Mouse (Mus musculus) ZHBTc4 (cell line): ENCODE measurements around the gene Ifi206.
"Not testable (repeated sequence)": the region's sequence is repeated elsewhere in the genome, so short reads cannot be mapped to it uniquely, and the experiment has no call there.

Source experiments
- DNase-seq: peaks from one replicate; pipeline ENCODE4 v3.0.0-alpha.2; 2011; ENCODE audit warnings: low read depth, low spot score

Ifi206 gene

GRCm38 (mm10) chr1:173490812-173491480 is at the start of gene Ifi206:
Gene Ifi206, minus strand, starts transcription at chr1:173491041.
- DNase-seq, result not testable (repeated sequence)

- DNase-seq, result not testable (repeated sequence)
Measured at GRCm38 (mm10) chr1:173535791-173536190, 45.0 kb upstream of the Ifi206 start, which contains the start of gene Ifi214. Gene Ifi214, minus strand, starts transcription at chr1:173535957.

- DNase-seq, result no peak
Measured at GRCm38 (mm10) chr1:173521452-173521851, 30.6 kb upstream of the Ifi206 start.

DNA sequence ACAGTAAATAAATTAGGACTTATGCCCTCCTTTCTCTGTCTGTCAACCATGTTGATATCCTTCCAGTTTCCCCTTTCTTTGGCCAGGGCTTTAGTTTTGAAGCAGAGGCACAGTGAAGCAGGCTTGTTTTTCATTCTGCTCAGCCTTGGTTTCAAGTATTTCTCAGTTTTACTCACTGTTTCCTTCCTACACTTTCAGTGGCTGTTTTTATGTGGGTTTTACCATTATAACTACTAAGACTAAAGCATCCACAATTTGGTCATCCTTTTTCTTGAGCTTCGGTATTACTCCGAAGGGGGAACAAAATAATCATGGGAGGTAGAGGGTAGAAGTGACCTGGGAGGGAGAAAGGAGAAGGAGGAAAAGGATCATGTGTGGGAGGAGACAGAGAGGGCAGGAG is 19.8 kb upstream of the Ifi206 start:
- DNase-seq, result not testable (repeated sequence)

DNA sequence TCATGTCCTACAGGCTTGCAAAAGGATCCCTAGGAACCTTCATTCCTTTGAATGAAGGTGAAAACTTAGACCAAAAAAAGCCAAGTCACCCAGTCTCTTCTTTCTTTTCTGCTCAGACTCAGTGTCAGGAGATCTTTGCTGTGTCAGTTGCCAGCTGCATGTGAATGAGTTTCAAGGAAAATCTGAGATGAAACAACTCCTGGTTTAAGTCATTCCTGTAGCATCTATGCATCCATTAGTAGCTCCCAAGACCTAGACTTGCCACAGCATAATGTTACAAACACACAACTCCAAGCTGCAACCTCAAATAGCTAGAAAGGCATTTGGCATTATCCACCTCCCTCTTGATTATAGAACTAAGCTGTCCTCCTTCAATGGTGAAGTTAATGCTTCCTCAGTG is 642 bp upstream of the Ifi206 start:
- not testable (repeated sequence) for DNase-seq

- DNase-seq, result not testable (repeated sequence)
Measured at GRCm38 (mm10) chr1:173481182-173481574, 9.7 kb downstream of the Ifi206 start.

DNA sequence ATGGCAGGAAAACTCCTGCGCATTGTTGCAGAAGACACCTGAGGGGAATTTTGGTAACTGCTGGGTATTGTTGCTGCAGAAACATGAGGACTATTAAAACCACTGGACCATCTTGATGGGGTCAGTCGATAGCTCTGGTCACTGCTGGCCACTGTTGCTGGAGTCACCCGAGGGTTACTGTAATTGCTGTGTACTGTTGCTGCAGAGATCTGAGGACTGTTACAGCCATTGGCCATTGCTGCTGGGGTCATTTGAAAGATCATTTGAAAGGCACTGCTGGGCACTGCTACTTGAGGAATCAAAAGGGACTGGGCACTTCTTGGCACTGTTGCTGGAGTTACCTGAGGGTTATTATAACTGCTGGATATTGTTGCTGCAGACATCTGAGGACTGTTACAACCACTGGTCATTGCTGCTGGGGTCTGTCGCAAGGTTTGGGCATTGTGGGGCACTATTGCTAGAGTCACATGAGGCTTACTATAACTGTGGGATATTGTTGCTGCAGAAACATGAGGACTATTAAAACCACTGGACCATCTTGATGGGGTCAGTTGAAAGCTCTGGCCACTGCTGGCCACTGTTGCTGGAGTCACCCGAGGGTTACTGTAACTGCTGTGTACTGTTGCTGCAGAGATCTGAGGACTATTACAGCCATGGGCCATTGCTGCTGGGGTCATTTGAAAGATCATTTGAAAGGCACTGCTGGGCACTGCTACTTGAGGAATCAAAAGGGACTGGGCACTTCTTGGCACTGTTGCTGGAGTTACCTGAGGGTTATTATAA is 10.3 kb downstream of the Ifi206 start:
- DNase-seq, result not testable (repeated sequence)

DNA sequence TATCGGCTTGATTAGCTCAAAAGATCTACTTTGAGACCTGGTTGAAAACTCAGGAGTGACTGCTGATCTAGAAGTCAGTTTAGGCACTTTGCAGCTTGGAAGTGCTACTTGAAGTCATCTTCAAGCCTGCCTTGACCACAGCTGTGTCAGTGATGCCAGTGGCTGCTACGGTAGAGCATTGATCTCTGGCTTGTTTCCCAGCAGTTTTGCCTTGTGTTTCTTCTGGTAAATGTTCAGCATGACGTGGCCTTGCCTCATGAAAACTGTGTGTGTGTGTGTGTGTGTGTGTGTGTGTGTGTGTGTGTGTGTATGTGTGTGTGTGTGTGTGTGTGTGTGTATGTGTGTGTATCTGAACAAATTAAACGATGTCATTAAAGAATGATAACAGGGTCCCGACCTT is 34.1 kb downstream of the Ifi206 start:
- DNase-seq, result no peak

GRCm38 (mm10) chr1:173456139-173456754 is 34.6 kb downstream of the Ifi206 start:
- DNase-seq, result peak; percentile 56

DNA sequence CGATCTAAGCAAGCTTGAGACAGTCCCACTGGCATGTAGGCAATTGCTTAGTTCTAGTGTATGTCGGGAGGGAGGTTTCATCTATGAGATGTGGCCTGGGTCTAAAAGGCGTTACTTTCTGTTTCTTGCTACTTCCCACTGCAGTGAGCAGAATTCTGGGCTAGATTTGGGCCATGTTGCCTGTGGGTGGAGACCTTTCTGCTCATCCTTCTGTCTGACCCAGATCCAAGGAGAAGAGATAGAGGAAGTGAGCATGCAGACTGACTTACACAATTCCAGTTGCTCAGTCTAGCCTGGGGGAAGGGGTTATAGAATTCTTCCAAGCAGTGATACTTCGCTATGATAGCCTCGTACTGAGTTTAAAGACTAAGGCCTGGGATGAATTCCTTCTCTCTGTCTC is 39.2 kb downstream of the Ifi206 start:
- no peak for DNase-seq

- DNase-seq, result no peak
Measured at GRCm38 (mm10) chr1:173450621-173451020, 40.2 kb downstream of the Ifi206 start.

- DNase-seq, result no peak
Measured at GRCm38 (mm10) chr1:173447067-173447466, 43.8 kb downstream of the Ifi206 start.

DNA sequence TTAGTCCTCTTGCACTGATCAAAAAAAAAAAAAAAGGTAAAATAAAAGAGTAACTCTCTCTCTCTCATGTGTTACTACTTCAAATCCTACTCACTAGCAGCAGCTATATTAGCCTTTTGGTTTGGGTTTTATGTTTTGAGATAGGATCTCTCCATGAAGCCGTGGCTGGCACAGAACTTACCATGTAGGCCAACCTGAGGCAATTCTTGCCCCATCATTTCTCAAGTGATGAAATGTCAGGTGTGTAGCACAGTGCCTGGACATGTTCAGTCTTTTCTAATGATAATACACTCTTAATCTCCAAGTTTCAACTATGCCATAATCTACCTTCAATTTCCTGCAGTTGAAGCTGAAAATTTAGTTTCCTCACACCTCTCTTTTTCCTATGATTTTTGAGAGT is 47.8 kb downstream of the Ifi206 start:
- no peak for DNase-seq

DNA sequence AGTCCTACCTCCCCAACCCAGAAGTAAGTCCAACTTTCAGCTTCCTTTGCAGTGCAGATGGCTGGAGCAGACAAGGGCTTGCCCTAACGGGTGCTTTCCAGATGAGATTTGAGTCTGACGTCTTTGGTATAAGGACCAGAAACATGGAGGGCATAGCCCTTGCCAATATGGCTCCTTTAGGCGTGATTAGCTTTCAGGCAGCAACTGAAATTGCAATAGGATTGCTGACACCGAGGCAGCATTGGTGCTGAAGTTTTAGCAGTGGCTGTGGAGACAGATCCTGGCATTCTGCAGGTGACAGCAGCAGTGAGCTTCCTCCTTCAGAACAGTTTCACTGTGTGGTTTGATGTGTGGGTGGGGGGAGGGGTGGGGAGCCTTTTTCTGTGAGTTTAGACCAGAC is 49.6 kb downstream of the Ifi206 start:
- no peak for DNase-seq

- DNase-seq, result no peak
Measured at GRCm38 (mm10) chr1:173440681-173441080, 50.2 kb downstream of the Ifi206 start.

- DNase-seq, result no peak
Measured at GRCm38 (mm10) chr1:173437161-173437953, 53.5 kb downstream of the Ifi206 start.

- DNase-seq, result peak; percentile 21
Measured at GRCm38 (mm10) chr1:173432411-173432810, 58.4 kb downstream of the Ifi206 start.

DNA sequence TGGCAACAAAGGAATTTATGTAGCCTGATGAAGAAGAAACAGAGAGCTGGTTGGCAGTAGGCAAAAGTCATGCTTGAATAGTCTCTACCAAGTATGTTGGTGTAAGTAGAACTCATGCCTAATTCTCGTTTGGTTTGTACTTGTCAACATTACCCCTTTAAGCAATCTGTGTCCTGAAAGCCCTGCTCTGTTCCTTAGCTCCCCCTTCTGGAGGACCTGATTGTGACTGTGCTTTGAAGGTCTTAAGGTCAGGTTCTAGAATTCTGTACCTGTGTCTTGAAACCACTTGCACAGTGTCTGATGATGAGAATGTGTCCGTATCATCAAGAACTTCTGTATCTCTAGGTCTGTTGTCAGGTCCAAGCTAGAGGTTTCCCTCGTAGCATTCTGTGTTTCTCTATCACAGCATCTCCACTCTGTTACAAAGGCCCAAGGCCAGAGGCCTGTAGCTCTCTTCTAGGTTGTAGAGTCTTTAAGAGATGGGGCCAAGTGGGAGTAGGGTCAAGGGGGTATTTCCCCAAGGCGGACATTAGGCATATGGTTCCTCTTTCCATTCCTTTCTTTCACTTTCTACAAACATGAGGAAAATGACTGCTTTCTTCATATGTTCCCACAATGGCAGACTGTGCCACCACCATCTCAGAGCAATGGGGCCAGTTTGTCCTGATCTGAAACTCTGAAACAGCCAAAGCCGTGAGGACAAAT is 60.7 kb downstream of the Ifi206 start:
- DNase-seq, result no peak

DNA sequence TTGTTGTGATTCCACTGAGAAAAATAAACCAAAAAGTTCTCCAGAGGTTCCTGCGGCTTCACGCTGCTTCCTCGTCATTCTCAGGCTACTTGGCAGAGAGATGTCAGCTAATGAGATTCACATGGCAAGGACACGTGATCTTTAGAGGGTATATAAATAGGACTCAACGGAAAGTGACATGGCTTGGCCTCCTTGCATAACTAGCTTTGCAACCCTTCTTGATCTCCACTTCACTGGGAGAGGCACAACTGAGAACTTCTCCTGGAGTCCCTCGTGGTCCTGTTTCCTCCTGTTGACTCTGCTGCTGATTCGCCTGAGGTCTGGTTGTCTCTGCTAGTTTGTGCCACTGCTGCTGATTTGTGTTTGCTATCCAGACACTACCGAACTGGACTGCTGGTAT is 63.5 kb downstream of the Ifi206 start:
- DNase-seq, result no peak

GRCm38 (mm10) chr1:173426345-173426744 is 64.5 kb downstream of the Ifi206 start:
- no peak for DNase-seq

DNA sequence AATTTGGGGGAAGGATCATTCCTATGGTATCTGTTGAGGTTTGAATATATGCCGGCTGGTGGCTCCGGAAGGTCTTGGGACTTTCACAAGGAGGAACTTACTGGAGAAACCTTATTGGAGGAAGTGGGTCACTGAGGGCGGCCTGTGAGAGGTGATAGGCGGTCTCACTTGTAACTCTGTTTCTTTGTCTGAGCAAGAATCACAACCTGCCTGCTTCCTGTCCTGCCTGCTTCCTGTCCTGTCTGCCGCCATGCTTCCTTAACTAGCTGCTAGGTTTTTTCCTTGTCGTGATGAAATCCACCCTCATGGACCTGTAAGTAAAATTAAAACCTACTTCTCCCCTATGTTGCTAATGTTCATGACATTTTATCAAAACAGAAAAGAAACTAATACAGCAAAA is 70.5 kb downstream of the Ifi206 start:
- DNase-seq, result peak; percentile 74
